ENCODE assay signal across 8 mouse cellular contexts in the genomic region with DNA sequence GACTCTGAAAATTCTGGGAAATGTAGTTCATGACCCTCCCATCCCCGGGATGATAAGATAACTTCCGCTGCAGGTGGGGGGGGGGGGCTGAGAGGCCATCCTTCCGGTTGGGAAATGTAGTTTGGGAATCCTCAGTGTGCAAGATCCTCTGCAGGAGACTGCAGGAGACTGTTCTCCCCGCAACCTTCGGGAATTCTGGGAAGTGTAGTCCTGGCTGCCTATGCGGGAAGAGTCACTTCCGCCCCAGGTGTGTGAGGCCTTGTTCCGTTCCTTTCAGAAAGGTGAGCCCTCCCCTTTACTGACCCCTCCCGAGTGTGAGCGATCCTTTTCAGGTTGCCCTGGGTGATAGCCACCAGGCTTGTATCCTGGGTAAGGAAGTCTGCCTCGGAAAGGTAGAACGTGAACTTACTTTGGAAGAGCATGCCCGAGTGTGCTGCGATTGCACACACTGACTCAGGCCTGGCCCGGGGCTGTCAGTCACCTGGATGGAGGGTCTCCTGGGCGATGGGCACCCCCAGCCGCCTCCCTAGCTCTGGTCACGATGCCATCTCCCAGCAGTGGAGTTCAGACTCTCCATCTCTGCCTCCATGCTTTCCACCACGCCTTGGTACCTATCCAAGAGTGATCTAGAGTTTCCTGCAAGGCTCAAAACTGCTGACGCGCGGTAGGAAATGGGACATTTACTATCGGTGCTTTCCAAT. TPM values are rescaled to one million over a fixed set of nuclear protein-coding genes. Genes with fewer than 3 reads are reported as not detected.
DNase-seq lines count a peak whose midpoint lies in the region; ATAC-seq and TF ChIP-seq lines count a peak whose summit lies in the region.

TSS of gene Zfp112 (plus strand) at position 159 of the 701 bp plus-strand sequence.

- peaks cover 8% of the 10 kb centered on the region for H3K4me1 ChIP-seq in hindbrain, embryonic 13.5 days (replicated peaks)
- H3K4me1 ChIP-seq in lung, postnatal 0 days (ENCODE audit: insufficient read depth, low read depth, low read length): no peaks in the 10 kb centered on the region

- H3K9me3 ChIP-seq in hindbrain, embryonic 13.5 days: peaks cover 27% of the 10 kb centered on the region
- H3K9me3 ChIP-seq in lung, postnatal 0 days (ENCODE audit: low read length): peaks cover 14% of the 10 kb centered on the region

- H3K4me2 ChIP-seq in hindbrain, embryonic 13.5 days: peak within 1 kb of the TSS; percentile 79
- H3K4me2 ChIP-seq in lung, postnatal 0 days (replicated peaks; ENCODE audit: low read depth, low read length): peak within 1 kb of the TSS; percentile 83

- H3K27ac ChIP-seq in hindbrain, embryonic 13.5 days: peak within 1 kb of the TSS; percentile 71
- peak within 1 kb of the TSS; percentile 88 for H3K27ac ChIP-seq in lung, postnatal 0 days (ENCODE audit: low read length)

- DNase-seq in ZHBTc4 (ENCODE audit: low read depth, low spot score): peak; percentile 94
- DNase-seq in cerebellum, postnatal 36 days: peak; percentile 83
- peak; percentile 85 to 86 for DNase-seq in frontal cortex, postnatal 36 days (ENCODE audit: low spot score in 2 of 2)
- peak; percentile 60 to 61 for DNase-seq in layer of hippocampus, postnatal 25 days (ENCODE audit: extremely low spot score in 1 of 2, low spot score in 1 of 2)
- peak; percentile 95 for DNase-seq in lung, postnatal 0 days (ENCODE audit: low spot score)
- peak; percentile 98 for DNase-seq in retina, postnatal 1 day
- DNase-seq in thymus, postnatal 14 days: no peak

- peak; percentile 49; the same call in 1 of the 2 replicates for TF ChIP-seq EP300 in lung, postnatal 0 days (IDR thresholded peaks at IDR 0.05)

- H3K27me3 ChIP-seq in hindbrain, embryonic 13.5 days: no peaks in the 10 kb centered on the region
- no peaks in the 10 kb centered on the region for H3K27me3 ChIP-seq in lung, postnatal 0 days (replicated peaks; ENCODE audit: insufficient read depth, low read length)

- H3K9ac ChIP-seq in hindbrain, embryonic 13.5 days: peak within 1 kb of the TSS; percentile 84
- H3K9ac ChIP-seq in lung, postnatal 0 days (replicated peaks; ENCODE audit: low read depth): peak within 1 kb of the TSS; percentile 68

- H3K36me3 ChIP-seq in hindbrain, embryonic 13.5 days: peaks cover 25% of the 10 kb centered on the region
- H3K36me3 ChIP-seq in lung, postnatal 0 days (ENCODE audit: insufficient read depth, low read length): peaks cover 3% of the 10 kb centered on the region; the same call in 1 of the 2 replicates

- peak within 1 kb of the TSS; percentile 69 for H3K4me3 ChIP-seq in hindbrain, embryonic 13.5 days
- peak within 1 kb of the TSS; percentile 61 for H3K4me3 ChIP-seq in lung, postnatal 0 days (ENCODE audit: low read depth, low read length)

- ATAC-seq in hindbrain, embryonic 13.5 days (ENCODE audit: low FRiP score): peak; percentile 97
- peak; percentile 97 for ATAC-seq in lung, postnatal 0 days

- 3% methylated on average over 23 of the region's 23 CpGs for WGBS in hindbrain, embryonic 13.5 days
- 1% methylated on average over 23 of the region's 23 CpGs for WGBS in lung, postnatal 0 days

- TF ChIP-seq CTCF in lung, postnatal 0 days (IDR thresholded peaks at IDR 0.05): no peak

RNA-seq across cellular contexts. Expression of gene Zfp112, which starts in this region (rescaled TPM):
- 10.2 and 12.4 TPM in 2 replicates for polyA plus RNA-seq in hindbrain, embryonic 13.5 days (2015; fragmentation: Nextera tagmentation; extraction: Ambion mirVana)
- total RNA-seq in layer of hippocampus, postnatal 25 days (2021): 10 to 100 TPM in 1 of 2 experiments, 1 to 10 TPM in 1; 7.9 to 11.1 TPM
- 3.3 and 4.3 TPM in 2 replicates for polyA plus RNA-seq in lung, postnatal 0 days (2015; fragmentation: Nextera tagmentation; extraction: Ambion mirVana)
